In genomic region chr17:31685514-31686224, GRCm38 (mm10) we compare ENCODE assay signal across 9 mouse cellular contexts. TPM values are rescaled to one million over a fixed set of nuclear protein-coding genes. Genes with fewer than 3 reads are reported as not detected.
DNase-seq lines count a peak whose midpoint lies in the region; ATAC-seq and TF ChIP-seq lines count a peak whose summit lies in the region.
"Had no signal": no experiment of that assay in that cellular context is flagged by ENCODE, and none has a peak within 500 bp of the region (broad histone marks: within the 10 kb centered on the region; RNA-seq: fewer than 3 reads in every experiment).

No protein-coding gene starts in this region.

- peaks cover 19% of the 10 kb centered on the region for H3K4me1 ChIP-seq in E14TG2a.4 (replicated peaks; ENCODE audit: low read depth, low read length)
- peaks cover 13% of the 10 kb centered on the region for H3K4me1 ChIP-seq in forebrain, embryonic 13.5 days
- H3K4me1 ChIP-seq in liver, postnatal 0 days (ENCODE audit: insufficient read depth): no peaks in the 10 kb centered on the region
- H3K4me1 ChIP-seq in neural tube, embryonic 15.5 days: peaks cover 15% of the 10 kb centered on the region

- H3K9ac ChIP-seq in forebrain, embryonic 13.5 days: peak overlapping the region; percentile 38; the same call in 1 of the 2 replicates
- H3K9ac ChIP-seq in liver, postnatal 0 days (replicated peaks): no peak overlapping the region; the same call in 1 of the 2 replicates
- H3K9ac ChIP-seq in neural tube, embryonic 15.5 days (replicated peaks): 0 out of 2 replicates have a peak overlapping the region, but pooled peaks have one; percentile 4

- H3K27ac ChIP-seq in forebrain, embryonic 13.5 days: peak overlapping the region; percentile 68
- H3K27ac ChIP-seq in liver, postnatal 0 days (ENCODE audit: low read depth): no peak overlapping the region; the same call in 1 of the 2 replicates
- H3K27ac ChIP-seq in neural tube, embryonic 15.5 days (replicated peaks): peak overlapping the region; percentile 72

- ATAC-seq in forebrain, embryonic 13.5 days: peak; percentile 91
- ATAC-seq in liver, postnatal 0 days: peak; percentile 71
- ATAC-seq in neural tube, embryonic 15.5 days (ENCODE audit: low FRiP score): peak; percentile 90

- TF ChIP-seq EP300 in liver, postnatal 0 days (IDR thresholded peaks at IDR 0.05; ENCODE audit: low read depth): no peak

- peak; percentile 62 for TF ChIP-seq CTCF in E14TG2a.4 (conservative IDR thresholded peaks at IDR 0.05; ENCODE audit: low read length)
- TF ChIP-seq CTCF in liver, postnatal 0 days (IDR thresholded peaks at IDR 0.05; ENCODE audit: low read depth): peak; percentile 97

- H3K27me3 ChIP-seq in E14TG2a.4 (ENCODE audit: insufficient read depth, low read length): peaks cover 16% of the 10 kb centered on the region; the same call in 1 of the 2 replicates
- 0 out of 2 replicates have a peak, but pooled peaks cover under 1% of the 10 kb centered on the region for H3K27me3 ChIP-seq in forebrain, embryonic 13.5 days
- H3K27me3 ChIP-seq in liver, postnatal 0 days (ENCODE audit: insufficient read depth, low read length): no peaks in the 10 kb centered on the region
- no peaks in the 10 kb centered on the region for H3K27me3 ChIP-seq in neural tube, embryonic 15.5 days (replicated peaks)

- no peak overlapping the region; the same call in 1 of the 2 replicates for H3K4me3 ChIP-seq in E14TG2a.4 (replicated peaks; ENCODE audit: low read length)
- H3K4me3 ChIP-seq in forebrain, embryonic 13.5 days: no peak overlapping the region
- H3K4me3 ChIP-seq in liver, postnatal 0 days (ENCODE audit: low read depth, low read length): no peak overlapping the region
- H3K4me3 ChIP-seq in neural tube, embryonic 15.5 days (replicated peaks): no peak overlapping the region

- intact Hi-C loops in heart, postnatal 10 days (cut with DNase I): loop anchor here (1.0 to 5.0 kb wide), 6 partner anchors 67 to 517 kb away; partner anchors contain the start of gene Sik1

- peak overlapping the region; percentile 20; the same call in 1 of the 2 replicates for H3K4me2 ChIP-seq in forebrain, embryonic 13.5 days
- H3K4me2 ChIP-seq in liver, postnatal 0 days (ENCODE audit: low read depth, low read length): no peak overlapping the region; the same call in 1 of the 2 replicates
- peak overlapping the region; percentile 25 for H3K4me2 ChIP-seq in neural tube, embryonic 15.5 days

- peak; percentile 68 for DNase-seq in c-Kit-positive CD71-positive TER-119-positive erythroid progenitor cells, embryonic 14.5 days (ENCODE audit: low spot score)
- peak; percentile 94 to 96 for DNase-seq in heart, postnatal 10 days
- DNase-seq in kidney, postnatal 4 days: peak; percentile 88 to 92
- DNase-seq in liver, postnatal 0 days: peak; percentile 82
- DNase-seq in testis, postnatal 10 days (ENCODE audit: low spot score): peak; percentile 90

- 16% methylated on average over 17 of the region's 17 CpGs for WGBS in forebrain, embryonic 13.5 days
- 18% methylated on average over 17 of the region's 17 CpGs for WGBS in liver, postnatal 0 days (ENCODE audit: insufficient replicate concordance)
- WGBS in neural tube, embryonic 15.5 days: 12% methylated on average over 17 of the region's 17 CpGs

- H3K9me3 ChIP-seq in E14TG2a.4 (ENCODE audit: low read length): no peaks in the 10 kb centered on the region
- H3K9me3 ChIP-seq in forebrain, embryonic 13.5 days (replicated peaks): no peaks in the 10 kb centered on the region
- H3K9me3 ChIP-seq in liver, postnatal 0 days (ENCODE audit: low read length): no peaks in the 10 kb centered on the region
- H3K9me3 ChIP-seq in neural tube, embryonic 15.5 days (replicated peaks): no peaks in the 10 kb centered on the region

- H3K36me3 ChIP-seq in E14TG2a.4 (ENCODE audit: insufficient read depth, low read length): no peaks in the 10 kb centered on the region
- H3K36me3 ChIP-seq in forebrain, embryonic 13.5 days (ENCODE audit: poor library complexity, severe bottlenecking): no peaks in the 10 kb centered on the region
- no peaks in the 10 kb centered on the region for H3K36me3 ChIP-seq in liver, postnatal 0 days (replicated peaks; ENCODE audit: insufficient read depth, low read length)
- H3K36me3 ChIP-seq in neural tube, embryonic 15.5 days: no peaks in the 10 kb centered on the region

RNA-seq across cellular contexts. Expression of gene Cryaa, which starts 8.1 kb away (rescaled TPM):
- not detected in 2 replicates for polyA plus RNA-seq in forebrain, embryonic 13.5 days (2015; fragmentation: Nextera tagmentation; extraction: Ambion mirVana)
- not detected for total RNA-seq in heart, postnatal 10 days (2021)
- not detected in 2 replicates for polyA plus RNA-seq in liver, postnatal 0 days (2015; fragmentation: Nextera tagmentation; extraction: Ambion mirVana)
- 0.14 TPM in 1 of 2 replicates, not detected in the other for polyA plus RNA-seq in neural tube, embryonic 15.5 days (2015; fragmentation: Nextera tagmentation; extraction: Ambion mirVana)
- polyA plus RNA-seq: liver, embryonic 16.5 days had no signal

RNA-seq across cellular contexts. Expression of gene U2af1, which starts 27.0 kb away (rescaled TPM):
- 349 and 357 TPM in 2 replicates for polyA plus RNA-seq in forebrain, embryonic 13.5 days (2015; fragmentation: Nextera tagmentation; extraction: Ambion mirVana)
- total RNA-seq in heart, postnatal 10 days (2021): 100 to 1,000 TPM; 111 TPM
- polyA plus RNA-seq in liver, postnatal 0 days (2015; fragmentation: Nextera tagmentation; extraction: Ambion mirVana): 118 and 124 TPM in 2 replicates
- polyA plus RNA-seq in neural tube, embryonic 15.5 days (2015; fragmentation: Nextera tagmentation; extraction: Ambion mirVana): 176 and 225 TPM in 2 replicates

RNA-seq across cellular contexts. Expression of gene Cbs, which starts 48.6 kb away (rescaled TPM):
- 4.4 and 5.3 TPM in 2 replicates for polyA plus RNA-seq in forebrain, embryonic 13.5 days (2015; fragmentation: Nextera tagmentation; extraction: Ambion mirVana)
- total RNA-seq in heart, postnatal 10 days (2021): 1 to 10 TPM in 1 of 2 experiments, under 1 TPM in 1; 0.55 to 1.0 TPM
- 63.7 and 70.1 TPM in 2 replicates for polyA plus RNA-seq in liver, postnatal 0 days (2015; fragmentation: Nextera tagmentation; extraction: Ambion mirVana)
- polyA plus RNA-seq in neural tube, embryonic 15.5 days (2015; fragmentation: Nextera tagmentation; extraction: Ambion mirVana): 12.0 and 12.4 TPM in 2 replicates
